Mouse (Mus musculus) MN1 (cell line): ENCODE results near the gene Eif6.

ENCODE experiments used
- DNase-seq: peaks from one replicate; pipeline ENCODE4 v3.0.0-alpha.2; 2016; ENCODE audit warnings: low spot score

The Eif6 gene

DNA sequence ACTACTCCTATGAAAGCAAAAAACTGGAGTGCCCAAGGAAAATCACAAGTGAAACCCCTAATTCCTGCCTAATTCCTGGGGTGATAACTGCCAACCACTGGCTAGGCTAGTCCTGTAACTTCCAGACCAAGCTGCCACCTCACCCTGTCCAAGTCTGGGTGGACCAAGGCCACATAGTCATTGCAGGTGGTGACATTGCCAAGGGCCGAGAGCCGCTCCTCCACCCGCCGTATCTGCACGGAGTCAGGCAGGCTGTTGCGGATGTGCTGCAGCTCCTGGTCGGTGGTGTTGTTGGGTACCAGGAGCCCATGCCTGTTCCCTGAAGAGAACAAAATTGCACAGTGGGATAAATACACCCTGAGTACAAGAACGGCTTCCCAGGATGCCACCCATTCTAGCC, 3.0 kb downstream of the Eif6 start:
- no peak for DNase-seq

DNA sequence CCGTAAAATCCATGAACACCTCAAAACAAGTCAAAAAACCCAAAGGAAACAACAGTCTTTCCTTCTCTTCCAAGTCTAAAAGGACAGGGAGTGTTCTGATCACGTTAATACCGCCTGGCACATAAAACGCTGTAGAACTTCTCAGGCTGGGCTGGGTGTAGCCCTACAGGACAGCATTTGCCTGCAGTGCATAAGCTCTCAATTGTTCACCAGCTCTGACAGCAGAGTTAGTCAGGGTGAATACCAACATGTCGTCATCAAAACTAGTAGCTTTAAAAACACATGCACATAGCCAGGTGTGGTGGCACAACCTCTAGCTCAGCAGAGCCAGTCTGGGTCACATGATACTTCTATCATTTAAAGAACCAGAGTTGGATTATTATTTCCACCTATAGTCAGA, 5.9 kb downstream of the Eif6 start:
- DNase-seq: no peak

GRCm38 (mm10) chr2:155819449-155820251, 7.1 kb downstream of the Eif6 start:
- peak; percentile 73 for DNase-seq

GRCm38 (mm10) chr2:155819392-155819448, 7.5 kb downstream of the Eif6 start, which contains the start of gene BC029722:
Gene BC029722 (minus strand): TSS chr2:155819426.
- no peak for DNase-seq

- DNase-seq: peak; percentile 96
Measured at GRCm38 (mm10) chr2:155818596-155819391, 7.9 kb downstream of the Eif6 start.

DNA sequence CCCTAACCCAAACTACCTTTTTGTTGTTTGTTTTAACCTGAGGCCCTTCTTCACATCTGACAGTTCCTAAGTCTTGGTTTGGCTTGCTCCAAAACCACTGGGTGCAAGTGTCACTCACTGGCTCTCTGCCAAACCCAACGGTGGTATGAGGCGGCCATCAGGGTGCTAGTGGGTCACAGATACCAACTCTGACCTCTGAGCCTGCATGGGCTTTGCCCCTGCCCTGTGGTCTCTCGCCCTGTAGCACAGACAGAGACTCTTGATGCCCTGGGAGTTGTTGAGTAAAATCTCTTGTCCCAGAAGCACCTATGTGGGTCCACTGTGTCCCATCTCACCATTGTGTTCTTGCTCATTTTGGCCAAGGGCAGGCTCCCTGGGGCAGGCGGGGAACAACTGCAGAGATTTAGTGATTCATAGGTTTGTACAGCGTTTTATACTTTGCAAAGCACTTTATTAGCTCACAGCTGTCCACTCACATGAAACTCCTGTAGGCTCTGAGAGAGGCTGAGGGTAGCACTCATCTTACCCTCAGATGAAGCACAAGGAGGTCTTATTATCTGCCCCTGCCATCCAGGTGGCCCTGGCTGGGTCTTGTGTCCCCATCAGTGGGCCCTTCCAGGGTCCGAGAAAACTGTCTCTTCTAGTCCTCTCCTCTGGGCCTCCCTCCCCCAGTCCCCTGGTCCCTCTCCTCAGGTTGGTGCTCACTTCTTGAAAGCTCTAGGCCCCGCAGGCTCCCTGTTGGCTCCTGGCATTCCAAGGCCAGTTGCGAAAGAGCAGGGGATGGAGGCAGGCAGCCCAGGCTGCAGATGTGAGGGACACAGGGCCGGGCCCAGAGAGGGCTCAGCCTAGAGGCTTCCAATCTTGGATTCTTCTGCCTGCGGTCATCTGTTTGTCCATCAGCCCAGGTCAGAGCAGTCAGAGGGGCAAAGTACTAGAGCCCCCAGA, 9.2 kb downstream of the Eif6 start:
- DNase-seq: peak; percentile 28

DNA sequence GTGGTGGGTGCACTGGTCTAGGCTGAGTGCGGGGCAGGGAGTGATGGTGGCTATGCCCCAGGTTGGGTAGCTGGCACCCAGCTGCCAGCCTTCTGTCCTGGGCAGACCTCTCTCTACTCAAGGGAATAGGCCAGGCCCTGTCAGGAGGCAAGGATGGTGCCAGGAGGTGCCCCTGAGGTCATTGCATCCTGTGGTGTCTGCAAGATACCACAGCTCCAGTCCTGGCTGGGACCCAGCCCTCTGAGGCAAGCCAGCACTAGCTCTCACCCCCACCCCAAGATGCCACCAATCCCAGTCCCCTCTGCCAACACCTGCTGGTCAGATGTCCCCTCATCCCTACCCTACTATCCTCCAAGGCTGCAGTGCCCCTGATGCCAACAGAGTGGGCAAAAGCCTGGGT, 10.5 kb downstream of the Eif6 start:
- peak; percentile 44 for DNase-seq

GRCm38 (mm10) chr2:155814829-155815228, 11.9 kb downstream of the Eif6 start:
- no peak for DNase-seq

- no peak for DNase-seq
Measured at GRCm38 (mm10) chr2:155812637-155813036, 14.1 kb downstream of the Eif6 start.

DNA sequence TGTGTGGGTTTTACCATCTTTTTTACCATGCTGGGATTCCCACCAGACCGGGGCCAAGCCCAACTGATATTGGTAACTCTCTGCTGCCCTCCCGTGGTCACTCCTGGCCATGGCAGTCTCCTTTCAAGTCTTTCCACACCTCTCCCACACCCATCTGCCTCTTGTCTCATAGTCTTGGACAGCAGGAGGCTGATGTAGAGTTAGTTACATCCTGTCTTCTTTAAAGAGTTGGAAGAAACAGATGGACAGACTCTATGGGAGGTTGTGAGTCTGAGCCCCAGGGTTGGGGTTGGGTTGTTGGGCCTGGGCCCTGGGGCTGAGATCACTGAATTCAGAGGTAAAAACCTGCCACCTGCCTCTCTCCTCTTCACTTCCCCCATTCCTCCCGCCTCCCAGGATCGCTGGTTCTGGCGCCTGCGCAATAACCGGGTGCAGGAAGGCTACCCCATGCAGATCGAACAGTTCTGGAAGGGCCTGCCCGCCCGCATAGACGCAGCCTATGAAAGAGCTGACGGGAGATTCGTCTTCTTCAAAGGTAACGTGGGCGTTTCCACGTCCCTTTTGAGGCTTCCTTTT, 14.8 kb downstream of the Eif6 start:
- DNase-seq: peak; percentile 78

- no peak for DNase-seq
Measured at GRCm38 (mm10) chr2:155809620-155810019, 17.1 kb downstream of the Eif6 start.

- DNase-seq: no peak
Measured at GRCm38 (mm10) chr2:155807408-155807807, 19.3 kb downstream of the Eif6 start.

DNA sequence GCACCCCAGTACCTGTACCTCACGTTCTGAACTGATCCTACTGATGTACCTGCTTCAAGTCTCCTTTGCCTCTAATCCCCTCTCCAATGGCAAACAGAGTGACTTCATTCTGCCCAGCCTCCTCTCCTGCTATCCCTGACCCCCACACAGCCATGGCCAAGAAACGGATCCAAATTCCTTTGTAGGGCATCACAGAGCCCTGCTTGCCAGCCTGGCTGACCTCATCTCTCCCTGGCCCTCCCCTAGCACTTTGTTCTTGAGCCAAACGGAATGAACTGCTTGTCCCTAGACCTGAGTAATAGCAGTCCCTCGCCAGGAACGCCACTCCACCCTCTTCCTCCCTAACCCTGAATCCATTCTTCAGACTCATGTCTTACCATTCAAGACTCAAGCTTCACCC, 20.2 kb downstream of the Eif6 start:
- peak; percentile 59 for DNase-seq

DNA sequence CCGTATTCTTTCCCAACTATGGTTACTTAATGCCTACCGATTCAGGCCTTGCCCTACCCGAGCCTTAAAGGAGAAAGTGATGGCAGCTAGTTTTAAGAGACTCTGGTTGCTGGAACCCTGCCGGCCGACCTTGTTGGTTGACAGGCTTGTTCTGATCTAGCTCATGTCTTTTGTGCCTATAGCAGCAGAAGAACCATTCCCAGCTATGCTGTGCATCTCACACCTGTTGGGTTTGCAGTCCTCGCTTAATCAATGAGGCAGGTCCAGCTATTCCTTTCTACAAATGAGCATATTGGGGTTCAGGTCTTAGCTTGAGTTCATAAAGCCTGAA, 20.8 kb downstream of the Eif6 start:
- no peak for DNase-seq

GRCm38 (mm10) chr2:155805231-155805924, 21.3 kb downstream of the Eif6 start:
- peak; percentile 93 for DNase-seq

DNA sequence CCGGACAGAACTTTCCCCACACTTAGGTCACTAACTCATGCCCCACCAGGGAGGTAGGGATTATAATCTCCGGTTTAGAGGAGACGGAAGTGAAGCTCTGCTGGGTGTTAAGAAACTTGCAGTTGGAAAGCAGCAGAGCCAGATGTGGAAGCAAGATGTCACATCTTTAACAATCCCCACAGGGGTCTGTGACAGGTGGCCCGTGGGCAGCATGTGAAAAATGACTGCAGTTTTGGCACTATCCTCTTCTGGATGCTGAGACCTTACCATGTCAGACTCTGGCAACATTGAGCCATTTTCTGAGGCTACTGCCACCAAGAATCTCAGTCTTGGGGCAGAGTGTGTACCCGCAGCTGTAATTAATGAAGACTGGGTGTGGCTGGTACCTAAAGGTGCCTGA, 22.7 kb downstream of the Eif6 start:
- no peak for DNase-seq

GRCm38 (mm10) chr2:155802761-155803160, 24.0 kb downstream of the Eif6 start:
- no peak for DNase-seq

DNA sequence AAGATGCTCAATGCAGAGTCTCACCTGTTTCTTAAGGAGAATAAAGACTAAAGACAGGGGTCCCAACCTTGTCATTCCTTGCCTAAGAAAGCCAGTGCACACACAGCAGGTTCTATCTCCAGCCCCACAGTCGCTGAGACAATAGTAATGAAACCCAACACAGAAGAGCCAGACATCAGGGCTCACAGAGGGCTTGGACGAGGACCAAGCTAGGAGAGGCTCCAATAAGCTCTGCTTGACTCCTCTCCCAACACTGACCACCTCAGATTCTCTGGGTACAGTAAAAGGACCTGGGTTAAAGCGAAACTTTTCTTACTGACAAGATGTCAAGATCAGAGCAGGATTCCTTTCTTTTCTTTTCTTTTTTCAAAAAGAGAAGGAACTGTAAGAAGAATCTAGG, 28.1 kb downstream of the Eif6 start:
- no peak for DNase-seq

- no peak for DNase-seq
Measured at GRCm38 (mm10) chr2:155794674-155795445, 31.9 kb downstream of the Eif6 start.

DNA sequence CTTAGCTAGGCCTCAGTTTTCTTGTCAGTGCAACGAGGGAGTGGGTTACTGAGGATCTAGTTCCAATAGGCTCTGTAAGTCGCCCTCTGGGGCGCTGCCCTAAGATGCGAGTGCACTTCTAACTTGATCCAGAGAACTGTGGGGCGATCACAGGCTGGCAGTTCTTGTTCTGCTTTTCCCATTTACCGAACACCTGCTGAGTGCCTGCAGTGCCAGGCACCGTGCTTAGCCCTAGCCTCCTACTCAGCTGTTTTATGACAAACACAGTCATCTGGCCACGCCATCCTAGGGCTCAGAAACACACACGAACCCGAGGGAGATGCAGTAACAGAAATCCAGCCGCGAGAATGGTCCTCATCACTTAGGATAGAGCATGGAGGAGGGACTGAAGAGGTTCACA, 33.8 kb downstream of the Eif6 start:
- DNase-seq: no peak
